Comparison of ENCODE assay signal across 19 mouse cellular contexts in genomic region chr19:41709497-41710165, GRCm38 (mm10). TPM values are rescaled to one million over a fixed set of nuclear protein-coding genes. Genes with fewer than 3 reads are reported as not detected.
DNase-seq lines count a peak whose midpoint lies in the region; ATAC-seq lines count a peak whose summit lies in the region.
"Had no signal": no experiment of that assay in that cellular context is flagged by ENCODE, and none has a peak within 500 bp of the region (broad histone marks: within the 10 kb centered on the region; RNA-seq: fewer than 3 reads in every experiment).

No protein-coding gene starts in this region.

- peak; percentile 31; the same call in 1 of the 2 replicates for ATAC-seq in hindbrain, embryonic 14.5 days (ENCODE audit: low FRiP score)
- no peak for ATAC-seq in hindbrain, embryonic 12.5 days (ENCODE audit: low FRiP score)
- 0 out of 2 replicates have a peak, but pooled peaks have one; percentile 35 for ATAC-seq in midbrain, embryonic 14.5 days (ENCODE audit: low FRiP score, low TSS enrichment)

- no peak overlapping the region for H3K27ac ChIP-seq in hindbrain, embryonic 14.5 days
- H3K27ac ChIP-seq in hindbrain, embryonic 12.5 days: no peak overlapping the region
- no peak overlapping the region for H3K27ac ChIP-seq in midbrain, embryonic 14.5 days (replicated peaks; ENCODE audit: low read depth, low read length)
- no peak overlapping the region for H3K27ac ChIP-seq in midbrain, embryonic 10.5 days (replicated peaks)
- H3K27ac ChIP-seq: limb, embryonic 10.5 days; macrophage; neural tube, embryonic 12.5 days had no signal

- peaks cover 37% of the 10 kb centered on the region for H3K4me1 ChIP-seq in hindbrain, embryonic 14.5 days (replicated peaks; ENCODE audit: control insufficient read depth, insufficient read depth, low read length)
- peaks cover 41% of the 10 kb centered on the region for H3K4me1 ChIP-seq in hindbrain, embryonic 12.5 days
- peaks cover 30% of the 10 kb centered on the region for H3K4me1 ChIP-seq in midbrain, embryonic 14.5 days (ENCODE audit: control insufficient read depth, insufficient read depth, low read length)
- peaks cover 56% of the 10 kb centered on the region for H3K4me1 ChIP-seq in midbrain, embryonic 10.5 days

- H3K4me3 ChIP-seq in hindbrain, embryonic 14.5 days (replicated peaks; ENCODE audit: low read length): no peak overlapping the region
- no peak overlapping the region for H3K4me3 ChIP-seq in hindbrain, embryonic 12.5 days
- no peak overlapping the region for H3K4me3 ChIP-seq in midbrain, embryonic 14.5 days (replicated peaks; ENCODE audit: low read depth, low read length)
- H3K4me3 ChIP-seq in midbrain, embryonic 10.5 days: no peak overlapping the region
- H3K4me3 ChIP-seq: erythroblast, embryonic 14.5 days; limb, embryonic 10.5 days; neural tube, embryonic 12.5 days had no signal

- H3K36me3 ChIP-seq in hindbrain, embryonic 14.5 days (replicated peaks; ENCODE audit: control insufficient read depth, insufficient read depth): no peaks in the 10 kb centered on the region; the same call in 1 of the 2 replicates
- H3K36me3 ChIP-seq in hindbrain, embryonic 12.5 days: no peaks in the 10 kb centered on the region
- no peaks in the 10 kb centered on the region for H3K36me3 ChIP-seq in midbrain, embryonic 14.5 days (ENCODE audit: control insufficient read depth, insufficient read depth, low read length)
- no peaks in the 10 kb centered on the region for H3K36me3 ChIP-seq in midbrain, embryonic 10.5 days
- H3K36me3 ChIP-seq: limb, embryonic 10.5 days; neural tube, embryonic 12.5 days had no signal

- 0 out of 2 replicates have a peak, but pooled peaks cover 4% of the 10 kb centered on the region for H3K27me3 ChIP-seq in hindbrain, embryonic 14.5 days (ENCODE audit: control insufficient read depth, insufficient read depth, low read length)
- peaks cover 29% of the 10 kb centered on the region for H3K27me3 ChIP-seq in hindbrain, embryonic 12.5 days
- H3K27me3 ChIP-seq in midbrain, embryonic 14.5 days (ENCODE audit: control insufficient read depth, insufficient read depth, low read length): peaks cover 3% of the 10 kb centered on the region; the same call in 1 of the 2 replicates
- H3K27me3 ChIP-seq in midbrain, embryonic 10.5 days (ENCODE audit: low read depth, poor library complexity, severe bottlenecking): peaks cover 86% of the 10 kb centered on the region

- WGBS in hindbrain, embryonic 14.5 days: 59% methylated on average over 12 of the region's 12 CpGs
- WGBS in hindbrain, embryonic 12.5 days: 73% methylated on average over 12 of the region's 12 CpGs
- 64% methylated on average over 12 of the region's 12 CpGs for WGBS in midbrain, embryonic 14.5 days
- 94% methylated on average over 12 of the region's 12 CpGs for WGBS in midbrain, embryonic 10.5 days

- DNase-seq in hindbrain, embryonic 14.5 days (ENCODE audit: low spot score): peak; percentile 52
- DNase-seq in midbrain, embryonic 14.5 days: peak; percentile 77
- DNase-seq in midbrain, embryonic 10.5 days (ENCODE audit: low spot score): no peak
- peak; percentile 32 for DNase-seq in kidney, adult 9 months
- no peak for DNase-seq in right cerebral cortex, postnatal 14 days
- DNase-seq in cerebellum, adult 9-10 months: no peak
- DNase-seq: adrenal gland, adult 8-10 months; cerebellum, adult 18-20 months; gastrocnemius, postnatal 36 days; heart, postnatal 36 days; lung, adult 2 months; thymus, postnatal 4 days had no signal

- no peaks in the 10 kb centered on the region for H3K9me3 ChIP-seq in hindbrain, embryonic 14.5 days (ENCODE audit: control insufficient read depth, low read length)
- H3K9me3 ChIP-seq in hindbrain, embryonic 12.5 days (replicated peaks): no peaks in the 10 kb centered on the region
- no peaks in the 10 kb centered on the region for H3K9me3 ChIP-seq in midbrain, embryonic 14.5 days (ENCODE audit: control insufficient read depth, low read length)
- no peaks in the 10 kb centered on the region for H3K9me3 ChIP-seq in midbrain, embryonic 10.5 days (replicated peaks)
- H3K9me3 ChIP-seq: limb, embryonic 10.5 days; neural tube, embryonic 12.5 days had no signal

- H3K9ac ChIP-seq in hindbrain, embryonic 14.5 days: no peak overlapping the region
- no peak overlapping the region for H3K9ac ChIP-seq in hindbrain, embryonic 12.5 days
- H3K9ac ChIP-seq in midbrain, embryonic 14.5 days (replicated peaks; ENCODE audit: low read length): no peak overlapping the region
- H3K9ac ChIP-seq: neural tube, embryonic 12.5 days had no signal

- H3K4me2 ChIP-seq in hindbrain, embryonic 14.5 days (replicated peaks): no peak overlapping the region
- H3K4me2 ChIP-seq in hindbrain, embryonic 12.5 days (replicated peaks): no peak overlapping the region
- no peak overlapping the region for H3K4me2 ChIP-seq in midbrain, embryonic 14.5 days (ENCODE audit: low read length)
- H3K4me2 ChIP-seq: heart, embryonic 11.5 days; liver, embryonic 11.5 days; neural tube, embryonic 12.5 days had no signal

RNA-seq across cellular contexts. Expression of gene Slit1, which starts 33.8 kb away (rescaled TPM):
- polyA plus RNA-seq in hindbrain, embryonic 14.5 days (2014; fragmentation: Nextera tagmentation; extraction: Ambion mirVana): 31.7 and 36.4 TPM in 2 replicates
- polyA plus RNA-seq in hindbrain, embryonic 12.5 days (2016; fragmentation: Nextera tagmentation; extraction: Ambion mirVana): 28.9 and 31.9 TPM in 2 replicates
- 20.6 and 27.9 TPM in 2 replicates for polyA plus RNA-seq in midbrain, embryonic 14.5 days (2014; fragmentation: Nextera tagmentation; extraction: Ambion mirVana)
- polyA plus RNA-seq in midbrain, embryonic 10.5 days (2016; fragmentation: Nextera tagmentation; extraction: Ambion mirVana): 12.8 and 13.4 TPM in 2 replicates

Comparison
In these comparisons a context has a peak if more than half of its experiments do, and no peak if none do; other contexts are left out.
1. DNase-seq: peak in hindbrain, embryonic 14.5 days (single experiment), midbrain, embryonic 14.5 days (single experiment) and kidney, adult 9 months (single experiment); none in midbrain, embryonic 10.5 days (single experiment), right cerebral cortex, postnatal 14 days (single experiment) and cerebellum, adult 9-10 months (single experiment).